Mouse (Mus musculus) MEL (cell line): ENCODE measurements around the gene Smarcd1. TPM values are rescaled to one million over a fixed set of nuclear protein-coding genes. Genes with fewer than 3 reads are reported as not detected.

Source experiments
- DNase-seq: peaks from one replicate; pipeline ENCODE4 v3.0.0; 2011; ENCODE audit warnings: low read depth, low spot score
- H3K27ac ChIP-seq: 2 replicates; pipeline ENCODE4 v1.5.1; 2012; ENCODE audit warnings: low read depth, mild to moderate bottlenecking, control low read depth, low read length, moderate library complexity; ENCODE audit not compliant: control insufficient read depth
- H3K27me3 ChIP-seq, 2 experiments: fragments of 150-350 bp in 1 of 2; sonication (generic) in 1 of 2; 2 replicates each; pipeline ENCODE4 v1.6.1; 2012; ENCODE audit warnings: low read length in 2 of 2, mild to moderate bottlenecking in 2 of 2, improper control_type of control experiment in 1 of 2, moderate library complexity in 1 of 2; ENCODE audit not compliant: insufficient read depth in 2 of 2, control insufficient read depth in 1 of 2
- H3K36me3 ChIP-seq, 2 experiments: 2 replicates each; pipeline ENCODE4 v1.6.1; 2012 to 2014; ENCODE audit warnings: low read length in 2 of 2, improper control_type of control experiment in 1 of 2, inconsistent platforms in 1 of 2, mild to moderate bottlenecking in 1 of 2; ENCODE audit not compliant: insufficient read depth in 2 of 2, control insufficient read depth in 1 of 2
- H3K4me1 ChIP-seq, 2 experiments: fragments of 150-350 bp in 1 of 2; sonication (generic) in 1 of 2; 2 replicates each; pipeline ENCODE4 v1.6.1; 2012; ENCODE audit warnings: low read length in 2 of 2, improper control_type of control experiment in 1 of 2, mild to moderate bottlenecking in 1 of 2; ENCODE audit not compliant: insufficient read depth in 2 of 2, control insufficient read depth in 1 of 2
- H3K4me3 ChIP-seq, 2 experiments: fragments of 150-350 bp in 1 of 2; sonication (generic) in 1 of 2; 2 replicates each; pipeline ENCODE4 v1.5.1; 2012; ENCODE audit warnings: low read depth in 2 of 2, low read length in 2 of 2, mild to moderate bottlenecking in 2 of 2, moderate library complexity in 2 of 2, control low read depth in 1 of 2, improper control_type of control experiment in 1 of 2; ENCODE audit not compliant: control insufficient read depth in 1 of 2, insufficient read depth in 1 of 2
- H3K79me2 ChIP-seq: 2 replicates; pipeline ENCODE4 v1.6.1; 2012; ENCODE audit warnings: mild to moderate bottlenecking, low read length, moderate library complexity; ENCODE audit not compliant: control insufficient read depth, poor library complexity, insufficient read depth
- H3K9ac ChIP-seq: 2 replicates; pipeline ENCODE4 v1.6.1; 2012; ENCODE audit warnings: low read depth, mild to moderate bottlenecking, control low read depth, low read length, moderate library complexity; ENCODE audit not compliant: control insufficient read depth, poor library complexity, severe bottlenecking
- H3K9me3 ChIP-seq: fragments of 150-350 bp; sonication (generic); replicated peaks from 2 replicates; pipeline ENCODE4 v1.6.1; 2012; ENCODE audit warnings: mild to moderate bottlenecking, low read length, improper control_type of control experiment, moderate library complexity; ENCODE audit not compliant: insufficient read depth
- BHLHE40 ChIP-seq: IDR thresholded peaks from 2 replicates; pipeline ENCODE4 v1.6.1; 2012; ENCODE audit warnings: low read depth, mild to moderate bottlenecking, inconsistent platforms, low read length, improper control_type of control experiment, borderline replicate concordance
- CHD1 ChIP-seq: IDR thresholded peaks from 2 replicates; pipeline ENCODE4 v1.6.1; 2012; ENCODE audit warnings: low read depth, mild to moderate bottlenecking, inconsistent platforms, low read length, improper control_type of control experiment
- E2F4 ChIP-seq: IDR thresholded peaks from 2 replicates; pipeline ENCODE4 v1.6.1; 2011; ENCODE audit warnings: low read depth, low read length, improper control_type of control experiment, borderline replicate concordance
- ELF1 ChIP-seq: IDR thresholded peaks from 2 replicates; pipeline ENCODE4 v1.6.1; 2014; ENCODE audit warnings: low read depth, mild to moderate bottlenecking, inconsistent platforms, low read length, improper control_type of control experiment, moderate library complexity
- GABPA ChIP-seq: IDR thresholded peaks from 2 replicates; pipeline ENCODE4 v1.6.1; 2012; ENCODE audit warnings: low read depth, mild to moderate bottlenecking, inconsistent platforms, low read length, improper control_type of control experiment, moderate library complexity
- MAX ChIP-seq: IDR thresholded peaks from 2 replicates; pipeline ENCODE4 v1.6.1; 2011; ENCODE audit warnings: low read length, improper control_type of control experiment
- MXI1 ChIP-seq: IDR thresholded peaks from 2 replicates; pipeline ENCODE4 v1.6.1; 2011; ENCODE audit warnings: mild to moderate bottlenecking, low read depth, low read length, improper control_type of control experiment
- MYC ChIP-seq: IDR thresholded peaks from 2 replicates; pipeline ENCODE4 v1.6.1; 2011; ENCODE audit warnings: low read depth, mild to moderate bottlenecking, low read length, improper control_type of control experiment, moderate library complexity
- SMC3 ChIP-seq: IDR thresholded peaks from 2 replicates; pipeline ENCODE4 v1.6.1; 2011; ENCODE audit warnings: low read depth, low read length, improper control_type of control experiment
- USF1 ChIP-seq: IDR thresholded peaks from 2 replicates; pipeline ENCODE4 v1.6.1; 2014; ENCODE audit warnings: low read depth, mild to moderate bottlenecking, inconsistent platforms, low read length, improper control_type of control experiment, moderate library complexity
- USF2 ChIP-seq, 2 experiments: IDR thresholded peaks; 2 replicates each; pipeline ENCODE4 v1.6.1; 2011 to 2012; ENCODE audit warnings: improper control_type of control experiment in 2 of 2, low read length in 2 of 2, borderline replicate concordance in 1 of 2, inconsistent platforms in 1 of 2, low read depth in 1 of 2, mild to moderate bottlenecking in 1 of 2; ENCODE audit not compliant: insufficient read depth in 1 of 2
- ZC3H11A ChIP-seq: IDR thresholded peaks from 2 replicates; pipeline ENCODE4 v1.6.1; 2012; ENCODE audit warnings: low read depth, mild to moderate bottlenecking, inconsistent platforms, low read length, improper control_type of control experiment
- ZMIZ1 ChIP-seq: IDR thresholded peaks from 2 replicates; pipeline ENCODE4 v1.6.1; 2012; ENCODE audit warnings: low read depth, mild to moderate bottlenecking, inconsistent platforms, low read length, improper control_type of control experiment, moderate library complexity
- ZNF384 ChIP-seq: IDR thresholded peaks from 2 replicates; pipeline ENCODE4 v1.6.1; 2012; ENCODE audit warnings: low read depth, mild to moderate bottlenecking, inconsistent platforms, low read length, improper control_type of control experiment
- polyA plus RNA-seq, 2 experiments: library from polyadenylated mRNA; stranded (reverse) in 1 of 2; unstranded in 1 of 2; fragments of >175 nt in 1 of 2; fragments of >200 nt in 1 of 2; gene quantifications; 2 replicates each; pipeline versions ENCODE4 v1.2.1 to v1.2.4; 2012; ENCODE audit warnings: low replicate concordance in 2 of 2, low read depth in 1 of 2; ENCODE audit not compliant: insufficient read length in 2 of 2, insufficient read depth in 1 of 2, missing spikeins in 1 of 2
- total RNA-seq: library from RNA; depleted of rRNA; stranded (reverse); fragments of 300-350 nt; gene quantifications from 2 replicates; pipeline ENCODE4 v1.2.3, GENCODE M21; 2012

Gene Smarcd1
- total and polyA plus RNA-seq, 3 experiments, result 20.1 to 247 (median 72.5) TPM

GRCm38 (mm10) chr15:99662371-99662770, 39.6 kb upstream of the Smarcd1 start (continued):
- no peak for TF ChIP-seq BHLHE40
- TF ChIP-seq MXI1, result no peak
- no peak for TF ChIP-seq CHD1
- no peak for TF ChIP-seq GABPA
- no peak for TF ChIP-seq ZC3H11A
- TF ChIP-seq E2F4, result no peak
- TF ChIP-seq SMC3, result no peak
- peak; percentile 12; the same call in 1 of the 2 replicates for TF ChIP-seq MYC
- TF ChIP-seq ZNF384, result no peak

- TF ChIP-seq ELF1 (no peak), USF2 (IDR thresholded peaks at IDR 0.05; ENCODE audit: borderline replicate concordance in 1 of 2, insufficient read depth in 1 of 2, low read depth in 1 of 2, low read length in 2 of 2) (0 out of 4 replicates have a peak, but pooled peaks of 1 of the 2 experiments have one; percentile 1), BHLHE40 (peak; percentile 93), MYC (peak; percentile 87; the same call in 1 of the 2 replicates), ZNF384 (peak; percentile 76), ZMIZ1 (no peak), MAX (peak; percentile 87), MXI1 (peak; percentile 86), USF1 (peak; percentile 50; the same call in 1 of the 2 replicates), GABPA (0 out of 2 replicates have a peak, but pooled peaks have one; percentile 40)
- Histone ChIP-seq H3K4me3 (peak overlapping the region; percentile 45 to 51), H3K79me2 (peaks cover 2% of the 10 kb centered on the region; the same call in 1 of the 2 replicates), H3K27ac (peak overlapping the region; percentile 92), H3K4me1 (peaks cover 13 to 43% of the 10 kb centered on the region in 2 experiments), H3K9ac (peak overlapping the region; percentile 75), H3K27me3 (peaks cover 0 to 2% of the 10 kb centered on the region in 2 experiments; a peak in 1 of 4 replicates), H3K36me3 (peaks cover 0 to 31% of the 10 kb centered on the region in 2 experiments; a peak in 2 of 4 replicates), H3K9me3 (no peaks in the 10 kb centered on the region)
- DNase-seq, result peak; percentile 70
Measured at GRCm38 (mm10) chr15:99663964-99664599, 37.8 kb upstream of the Smarcd1 start.
